Comparison of ENCODE assay signal across 30 mouse cellular contexts in genomic region chr5:51946062-51946461, GRCm38 (mm10).
"Had no signal": no experiment of that assay in that cellular context is flagged by ENCODE, and none has a peak within 500 bp of the region (broad histone marks: within the 10 kb centered on the region; RNA-seq: fewer than 3 reads in every experiment).

No protein-coding gene starts in this region.

- H3K36me3 ChIP-seq: heart, embryonic 12.5 days; heart, embryonic 13.5 days; heart, embryonic 15.5 days; hindbrain, embryonic 10.5 days; hindbrain, embryonic 12.5 days; hindbrain, embryonic 13.5 days; hindbrain, embryonic 15.5 days; intestine, embryonic 15.5 days; kidney, embryonic 15.5 days had no signal

- DNase-seq: heart, postnatal 10 days; heart, postnatal 14 days; heart, postnatal 36 days; heart, postnatal 4 days; kidney, adult 11 months; kidney, adult 18-20 months; kidney, adult 2 months; kidney, adult 8-10 months; kidney, adult 9 months; kidney, postnatal 10 days; kidney, postnatal 14 days; kidney, postnatal 25 days; kidney, postnatal 36 days; kidney, postnatal 4 days; layer of hippocampus, adult 9-11 months; layer of hippocampus, postnatal 36 days had no signal

- H3K9ac ChIP-seq: heart, embryonic 12.5 days; heart, embryonic 13.5 days; heart, embryonic 15.5 days; hindbrain, embryonic 12.5 days; hindbrain, embryonic 13.5 days; hindbrain, embryonic 14.5 days; hindbrain, embryonic 15.5 days; intestine, embryonic 15.5 days; kidney, embryonic 15.5 days had no signal

- H3K27me3 ChIP-seq: heart, embryonic 12.5 days; heart, embryonic 13.5 days; heart, embryonic 15.5 days; hindbrain, embryonic 12.5 days; hindbrain, embryonic 13.5 days; hindbrain, embryonic 15.5 days; intestine, embryonic 15.5 days; kidney, embryonic 15.5 days had no signal

- H3K9me3 ChIP-seq: heart, embryonic 12.5 days; heart, embryonic 13.5 days; heart, embryonic 15.5 days; hindbrain, embryonic 10.5 days; hindbrain, embryonic 12.5 days; hindbrain, embryonic 13.5 days; hindbrain, embryonic 15.5 days; intestine, embryonic 15.5 days; kidney, embryonic 15.5 days had no signal

- H3K4me1 ChIP-seq: hindbrain, embryonic 10.5 days; hindbrain, embryonic 12.5 days; hindbrain, embryonic 13.5 days; hindbrain, embryonic 15.5 days; intestine, embryonic 15.5 days; kidney, embryonic 15.5 days had no signal

- H3K4me3 ChIP-seq: heart, embryonic 12.5 days; heart, embryonic 13.5 days; heart, embryonic 15.5 days; hindbrain, embryonic 10.5 days; hindbrain, embryonic 12.5 days; hindbrain, embryonic 13.5 days; hindbrain, embryonic 15.5 days; intestine, embryonic 15.5 days; kidney, embryonic 15.5 days; layer of hippocampus, adult 2 months; left cerebral cortex, adult 2 months had no signal

- H3K27ac ChIP-seq: heart, embryonic 13.5 days; heart, embryonic 15.5 days; hindbrain, embryonic 10.5 days; hindbrain, embryonic 12.5 days; hindbrain, embryonic 13.5 days; hindbrain, embryonic 14.5 days; hindbrain, embryonic 15.5 days; hindbrain, postnatal 0 days; intestine, embryonic 15.5 days; kidney, embryonic 15.5 days; kidney, postnatal 0 days; layer of hippocampus, adult 2 months; left cerebral cortex, adult 2 months had no signal
